Mouse (Mus musculus): ENCODE results near the gene Ryk.

DNA sequence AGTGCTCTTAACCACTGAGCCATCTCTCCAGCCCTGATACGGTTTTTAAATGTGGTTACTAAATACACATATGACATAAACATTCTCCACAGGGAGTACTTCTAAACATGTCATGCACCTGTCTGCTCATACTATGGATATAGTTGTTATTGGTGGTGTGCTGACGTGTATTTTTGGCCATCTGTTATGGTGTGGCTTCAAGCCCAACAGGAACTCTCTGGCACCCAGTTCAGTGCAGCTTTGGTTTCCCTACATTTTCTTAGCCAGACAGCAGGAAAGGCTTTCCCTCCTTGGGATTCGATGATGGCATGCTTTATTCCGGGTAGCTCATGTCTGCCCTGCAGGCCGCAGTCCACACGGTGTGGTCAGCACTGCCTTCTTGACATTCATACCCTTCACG, 33.7 kb downstream of the Ryk start:
- TF ChIP-seq POLR2A (IDR thresholded peaks at IDR 0.05; ENCODE audit: borderline replicate concordance, control insufficient read depth, low read depth, low read length) (no peak), CTCF (IDR thresholded peaks at IDR 0.05; ENCODE audit: control insufficient read depth, insufficient read depth, low read length) (no peak)
